Mouse (Mus musculus): ENCODE data around the gene Ehd2. TPM values are rescaled to one million over a fixed set of nuclear protein-coding genes. Genes with fewer than 3 reads are reported as not detected.

Gene Ehd2
- polyA plus RNA-seq, 1 experiment from 2014 or later = 5.4 TPM

- H3K27ac ChIP-seq (ENCODE audit: low read length) = no peak overlapping the region
- peaks cover 36% of the 10 kb centered on the region for H3K36me3 ChIP-seq (ENCODE audit: control insufficient read depth, insufficient read depth)
- no peak overlapping the region for H3K4me3 ChIP-seq (replicated peaks; ENCODE audit: low read length)
- H3K4me2 ChIP-seq (ENCODE audit: low read length) = no peak overlapping the region
- H3K27me3 ChIP-seq (replicated peaks; ENCODE audit: control insufficient read depth, insufficient read depth, low read length) = no peaks in the 10 kb centered on the region
- WGBS = 100% methylated on average over 1 of the region's 1 CpGs
- ATAC-seq = no peak
- H3K9me3 ChIP-seq (ENCODE audit: control insufficient read depth, low read length) = no peaks in the 10 kb centered on the region
- H3K9ac ChIP-seq (replicated peaks; ENCODE audit: low read depth, low read length) = no peak overlapping the region
- H3K4me1 ChIP-seq (replicated peaks; ENCODE audit: control insufficient read depth, insufficient read depth, low read length) = peaks cover 22% of the 10 kb centered on the region
Observed at GRCm38 (mm10) chr7:15944311-15944710, 23.1 kb downstream of the Ehd2 start.

GRCm38 (mm10) chr7:15938621-15939020, 28.7 kb downstream of the Ehd2 start:
- Histone ChIP-seq H3K9ac (replicated peaks; ENCODE audit: low read depth, low read length) (no peak overlapping the region), H3K27ac (ENCODE audit: low read length) (no peak overlapping the region), H3K4me3 (replicated peaks; ENCODE audit: low read length) (no peak overlapping the region), H3K4me2 (ENCODE audit: low read length) (no peak overlapping the region), H3K27me3 (replicated peaks; ENCODE audit: control insufficient read depth, insufficient read depth, low read length) (no peaks in the 10 kb centered on the region), H3K36me3 (ENCODE audit: control insufficient read depth, insufficient read depth) (peaks cover 78% of the 10 kb centered on the region), H3K4me1 (replicated peaks; ENCODE audit: control insufficient read depth, insufficient read depth, low read length) (peaks cover 3% of the 10 kb centered on the region; the same call in 1 of the 2 replicates), H3K9me3 (ENCODE audit: control insufficient read depth, low read length) (peaks cover 3% of the 10 kb centered on the region; the same call in 1 of the 2 replicates)
- 91% methylated on average over 3 of the region's 3 CpGs for WGBS
- ATAC-seq = no peak

- Histone ChIP-seq H3K27me3 (replicated peaks; ENCODE audit: control insufficient read depth, insufficient read depth, low read length) (no peaks in the 10 kb centered on the region), H3K4me3 (replicated peaks; ENCODE audit: low read length) (no peak overlapping the region), H3K4me2 (ENCODE audit: low read length) (no peak overlapping the region), H3K4me1 (replicated peaks; ENCODE audit: control insufficient read depth, insufficient read depth, low read length) (no peaks in the 10 kb centered on the region), H3K9ac (replicated peaks; ENCODE audit: low read depth, low read length) (no peak overlapping the region), H3K36me3 (ENCODE audit: control insufficient read depth, insufficient read depth) (peaks cover 71% of the 10 kb centered on the region), H3K9me3 (ENCODE audit: control insufficient read depth, low read length) (peaks cover 3% of the 10 kb centered on the region; the same call in 1 of the 2 replicates), H3K27ac (ENCODE audit: low read length) (no peak overlapping the region)
- 90% methylated on average over 5 of the region's 5 CpGs for WGBS
- ATAC-seq = no peak
Observed at GRCm38 (mm10) chr7:15937491-15937890, 29.9 kb downstream of the Ehd2 start.

GRCm38 (mm10) chr7:15933437-15934359, 33.7 kb downstream of the Ehd2 start:
- H3K4me1 ChIP-seq (replicated peaks; ENCODE audit: control insufficient read depth, insufficient read depth, low read length) = no peaks in the 10 kb centered on the region
- H3K9ac ChIP-seq (replicated peaks; ENCODE audit: low read depth, low read length) = no peak overlapping the region
- H3K9me3 ChIP-seq (ENCODE audit: control insufficient read depth, low read length) = peaks cover 3% of the 10 kb centered on the region; the same call in 1 of the 2 replicates
- no peak overlapping the region for H3K4me3 ChIP-seq (replicated peaks; ENCODE audit: low read length)
- no peak overlapping the region for H3K27ac ChIP-seq (ENCODE audit: low read length)
- WGBS = 63% methylated on average over 16 of the region's 16 CpGs
- no peak for ATAC-seq
- H3K4me2 ChIP-seq (ENCODE audit: low read length) = no peak overlapping the region
- H3K27me3 ChIP-seq (replicated peaks; ENCODE audit: control insufficient read depth, insufficient read depth, low read length) = no peaks in the 10 kb centered on the region
- peaks cover 38% of the 10 kb centered on the region for H3K36me3 ChIP-seq (ENCODE audit: control insufficient read depth, insufficient read depth)

- H3K27ac ChIP-seq (ENCODE audit: low read length) = no peak overlapping the region
- H3K4me2 ChIP-seq (ENCODE audit: low read length) = no peak overlapping the region
- ATAC-seq = no peak
- peaks cover 3% of the 10 kb centered on the region; the same call in 1 of the 2 replicates for H3K9me3 ChIP-seq (ENCODE audit: control insufficient read depth, low read length)
- peaks cover 18% of the 10 kb centered on the region for H3K36me3 ChIP-seq (ENCODE audit: control insufficient read depth, insufficient read depth)
- no peaks in the 10 kb centered on the region for H3K4me1 ChIP-seq (replicated peaks; ENCODE audit: control insufficient read depth, insufficient read depth, low read length)
- H3K27me3 ChIP-seq (replicated peaks; ENCODE audit: control insufficient read depth, insufficient read depth, low read length) = no peaks in the 10 kb centered on the region
- no peak overlapping the region for H3K9ac ChIP-seq (replicated peaks; ENCODE audit: low read depth, low read length)
- 81% methylated on average over 3 of the region's 3 CpGs for WGBS
- H3K4me3 ChIP-seq (replicated peaks; ENCODE audit: low read length) = no peak overlapping the region
Observed at GRCm38 (mm10) chr7:15931635-15932034, 35.7 kb downstream of the Ehd2 start.

GRCm38 (mm10) chr7:15930543-15930942, 36.8 kb downstream of the Ehd2 start:
- H3K9me3 ChIP-seq (ENCODE audit: control insufficient read depth, low read length) = peaks cover 3% of the 10 kb centered on the region; the same call in 1 of the 2 replicates
- H3K9ac ChIP-seq (replicated peaks; ENCODE audit: low read depth, low read length) = no peak overlapping the region
- WGBS = 68% methylated on average over 2 of the region's 2 CpGs
- ATAC-seq = no peak
- H3K4me2 ChIP-seq (ENCODE audit: low read length) = no peak overlapping the region
- no peak overlapping the region for H3K4me3 ChIP-seq (replicated peaks; ENCODE audit: low read length)
- no peak overlapping the region for H3K27ac ChIP-seq (ENCODE audit: low read length)
- no peaks in the 10 kb centered on the region for H3K27me3 ChIP-seq (replicated peaks; ENCODE audit: control insufficient read depth, insufficient read depth, low read length)
- H3K4me1 ChIP-seq (replicated peaks; ENCODE audit: control insufficient read depth, insufficient read depth, low read length) = no peaks in the 10 kb centered on the region
- peaks cover 8% of the 10 kb centered on the region for H3K36me3 ChIP-seq (ENCODE audit: control insufficient read depth, insufficient read depth)

- no peak for ATAC-seq
Observed at GRCm38 (mm10) chr7:15929910-15930309, 37.5 kb downstream of the Ehd2 start.

GRCm38 (mm10) chr7:15922220-15922773, 45.1 kb downstream of the Ehd2 start, which contains the start of gene Selenow:
Gene Selenow, minus strand, starts transcription at chr7:15922402.
- Histone ChIP-seq H3K4me1 (replicated peaks; ENCODE audit: control insufficient read depth, insufficient read depth, low read length) (peaks cover 24% of the 10 kb centered on the region), H3K27me3 (replicated peaks; ENCODE audit: control insufficient read depth, insufficient read depth, low read length) (no peaks in the 10 kb centered on the region), H3K27ac (ENCODE audit: low read length) (peak within 1 kb of the TSS; percentile 80), H3K4me3 (replicated peaks; ENCODE audit: low read length) (peak within 1 kb of the TSS; percentile 89), H3K9me3 (ENCODE audit: control insufficient read depth, low read length) (no peaks in the 10 kb centered on the region), H3K36me3 (ENCODE audit: control insufficient read depth, insufficient read depth) (peaks cover 15% of the 10 kb centered on the region), H3K9ac (replicated peaks; ENCODE audit: low read depth, low read length) (peak within 1 kb of the TSS; percentile 79), H3K4me2 (ENCODE audit: low read length) (peak within 1 kb of the TSS; percentile 81)
- peak; percentile 96 for ATAC-seq
- WGBS = under 1% methylated on average over 33 of the region's 33 CpGs

More at GRCm38 (mm10) chr7:15929910-15930309, 37.5 kb downstream of the Ehd2 start:
- Histone ChIP-seq H3K9me3 (ENCODE audit: control insufficient read depth, low read length) (no peaks in the 10 kb centered on the region), H3K4me3 (replicated peaks; ENCODE audit: low read length) (no peak overlapping the region), H3K27ac (ENCODE audit: low read length) (no peak overlapping the region), H3K36me3 (ENCODE audit: control insufficient read depth, insufficient read depth) (peaks cover 2% of the 10 kb centered on the region), H3K4me1 (replicated peaks; ENCODE audit: control insufficient read depth, insufficient read depth, low read length) (no peaks in the 10 kb centered on the region), H3K4me2 (ENCODE audit: low read length) (no peak overlapping the region), H3K27me3 (replicated peaks; ENCODE audit: control insufficient read depth, insufficient read depth, low read length) (no peaks in the 10 kb centered on the region), H3K9ac (replicated peaks; ENCODE audit: low read depth, low read length) (no peak overlapping the region)
- 43% methylated on average over 4 of the region's 4 CpGs for WGBS

GRCm38 (mm10) chr7:15921796-15922195, 45.6 kb downstream of the Ehd2 start:
- peak; percentile 41 for ATAC-seq
- WGBS = under 1% methylated on average over 10 of the region's 10 CpGs

More at GRCm38 (mm10) chr7:15921796-15922195, 45.6 kb downstream of the Ehd2 start:
- Histone ChIP-seq H3K9ac (replicated peaks; ENCODE audit: low read depth, low read length) (peak overlapping the region; percentile 79), H3K4me3 (replicated peaks; ENCODE audit: low read length) (peak overlapping the region; percentile 89), H3K27me3 (replicated peaks; ENCODE audit: control insufficient read depth, insufficient read depth, low read length) (no peaks in the 10 kb centered on the region), H3K9me3 (ENCODE audit: control insufficient read depth, low read length) (no peaks in the 10 kb centered on the region), H3K36me3 (ENCODE audit: control insufficient read depth, insufficient read depth) (peaks cover 15% of the 10 kb centered on the region), H3K4me1 (replicated peaks; ENCODE audit: control insufficient read depth, insufficient read depth, low read length) (peaks cover 24% of the 10 kb centered on the region), H3K4me2 (ENCODE audit: low read length) (peak overlapping the region; percentile 81), H3K27ac (ENCODE audit: low read length) (peak overlapping the region; percentile 80)

Data from forebrain, embryonic 16.5 days (tissue).